Mouse (Mus musculus) testis, adult 2 months (tissue): ENCODE results near the gene 4930564D02Rik.

Source experiments
- CTCF ChIP-seq: fragments of 200-500 bp; IDR thresholded peaks from 2 replicates; pipeline ENCODE4 v1.5.1; 2012; ENCODE audit warnings: low read depth, mild to moderate bottlenecking, inconsistent platforms, low read length, moderate library complexity; ENCODE audit not compliant: control insufficient read depth, insufficient read depth, insufficient replicate concordance
- POLR2A ChIP-seq: fragments of 200-500 bp; IDR thresholded peaks from 2 replicates; pipeline ENCODE4 v1.6.1; 2012; ENCODE audit warnings: low read depth, mild to moderate bottlenecking, inconsistent platforms, low read length, moderate library complexity; ENCODE audit not compliant: control insufficient read depth

DNA sequence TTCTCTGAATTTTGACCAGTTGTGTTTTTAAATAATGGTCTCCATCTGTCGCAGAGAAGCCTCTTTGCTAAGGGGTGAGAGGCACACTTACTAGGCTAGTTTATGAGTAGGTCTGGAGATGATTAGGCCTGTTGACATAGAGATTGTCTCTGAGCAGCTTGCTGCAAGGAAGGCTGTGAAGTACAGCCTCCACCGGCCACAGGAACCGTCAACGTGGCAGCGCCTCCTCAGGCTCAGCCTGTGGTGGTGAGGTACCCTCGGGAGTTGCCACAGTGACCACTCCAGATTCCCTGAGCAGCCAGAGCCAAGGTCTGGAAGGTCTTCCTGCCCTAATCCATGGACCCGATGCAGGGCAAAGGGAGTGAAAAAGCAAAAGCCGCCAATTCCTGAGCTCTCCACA, 3.9 kb downstream of the 4930564D02Rik start:
- TF ChIP-seq POLR2A (no peak), CTCF (no peak)
